Mouse (Mus musculus) neural tube, embryonic 12.5 days (tissue): Measurements from ENCODE around the gene Clec16a. TPM values are rescaled to one million over a fixed set of nuclear protein-coding genes. Genes with fewer than 3 reads are reported as not detected.

Experiments
- ATAC-seq: fragments of 200-750 bp; cut with Nextera tagmentation; 2 replicates; pipeline ENCODE4 v1.8.0; 2017; ENCODE audit warnings: low read depth, mild to moderate bottlenecking, moderate TSS enrichment, moderate library complexity; ENCODE audit not compliant: low FRiP score
- H3K27ac ChIP-seq: fragments of 300-500 bp; sonication (generic); 2 replicates; pipeline ENCODE4 v1.5.1; 2016
- H3K27me3 ChIP-seq: fragments of 300-500 bp; sonication (generic); replicated peaks from 2 replicates; pipeline ENCODE4 v1.6.1; 2016; ENCODE audit warnings: mild to moderate bottlenecking
- H3K36me3 ChIP-seq: fragments of 300-500 bp; sonication (generic); 2 replicates; pipeline ENCODE4 v1.6.1; 2016; ENCODE audit warnings: mild to moderate bottlenecking
- H3K4me1 ChIP-seq: fragments of 300-500 bp; sonication (generic); 2 replicates; pipeline ENCODE4 v1.6.1; 2016
- H3K4me2 ChIP-seq: fragments of 300-500 bp; sonication (generic); replicated peaks from 2 replicates; pipeline ENCODE4 v1.6.1; 2016; ENCODE audit warnings: mild to moderate bottlenecking
- H3K4me3 ChIP-seq: fragments of 300-500 bp; sonication (generic); 2 replicates; pipeline ENCODE4 v1.5.1; 2016
- H3K9ac ChIP-seq: fragments of 300-500 bp; sonication (generic); 2 replicates; pipeline ENCODE4 v1.6.1; 2016; ENCODE audit warnings: mild to moderate bottlenecking
- H3K9me3 ChIP-seq: fragments of 300-500 bp; sonication (generic); 2 replicates; pipeline ENCODE4 v1.6.1; 2016; ENCODE audit warnings: mild to moderate bottlenecking
- WGBS: fragments of 180-500 bp; shearing (Covaris S2); methylation state at CpG from one replicate; pipeline ENCODE4 v1.1.7; 2016; 5-methylcytosine and 5-hydroxymethylcytosine counted together
- polyA plus RNA-seq: library from polyadenylated mRNA; unstranded; fragments of >200 nt; fragmentation: Nextera tagmentation; extraction: Ambion mirVana; gene quantifications from 2 replicates; pipeline ENCODE4 v1.2.1, GENCODE M21; 2016

The Clec16a gene
- polyA plus RNA-seq, 1 experiment from 2014 or later: 57.2 TPM

GRCm38 (mm10) chr16:10540763-10541597 lies 4.2 kb upstream of the Clec16a start:
- 75% methylated on average over 16 of the region's 16 CpGs for WGBS
- no peaks in the 10 kb centered on the region for H3K27me3 ChIP-seq
- peaks cover 38% of the 10 kb centered on the region for H3K4me1 ChIP-seq
- peak overlapping the region; percentile 92 for H3K9ac ChIP-seq
- peak overlapping the region; percentile 85 for H3K4me3 ChIP-seq
- H3K9me3 ChIP-seq: no peaks in the 10 kb centered on the region
- H3K36me3 ChIP-seq: no peaks in the 10 kb centered on the region
- peak overlapping the region; percentile 79 for H3K4me2 ChIP-seq
- no peak overlapping the region for H3K27ac ChIP-seq
- ATAC-seq: no peak

- ATAC-seq: no peak
- Histone ChIP-seq H3K36me3 (no peaks in the 10 kb centered on the region), H3K4me3 (peak overlapping the region; percentile 85), H3K27me3 (no peaks in the 10 kb centered on the region), H3K4me1 (peaks cover 44% of the 10 kb centered on the region), H3K4me2 (peak overlapping the region; percentile 79), H3K9ac (peak overlapping the region; percentile 92), H3K27ac (no peak overlapping the region), H3K9me3 (no peaks in the 10 kb centered on the region)
- WGBS: 38% methylated on average over 7 of the region's 7 CpGs
Observed at GRCm38 (mm10) chr16:10541598-10541930, 3.6 kb upstream of the Clec16a start.

- Histone ChIP-seq H3K27ac (0 out of 2 replicates have a peak overlapping the region, but pooled peaks have one; percentile 64), H3K27me3 (no peaks in the 10 kb centered on the region), H3K4me3 (peak overlapping the region; percentile 85), H3K4me2 (peak overlapping the region; percentile 79), H3K9me3 (no peaks in the 10 kb centered on the region), H3K36me3 (no peaks in the 10 kb centered on the region), H3K9ac (peak overlapping the region; percentile 92), H3K4me1 (peaks cover 48% of the 10 kb centered on the region)
- peak; percentile 21 for ATAC-seq
- WGBS: 5% methylated on average over 22 of the region's 22 CpGs
Observed at GRCm38 (mm10) chr16:10542266-10542665, 2.9 kb upstream of the Clec16a start.

GRCm38 (mm10) chr16:10542698-10543365 lies 2.3 kb upstream of the Clec16a start, which contains the start of gene Dexi:
Gene Dexi (minus strand): TSS chr16:10543054.
- Histone ChIP-seq H3K4me2 (peak within 1 kb of the TSS; percentile 79), H3K27ac (peak within 1 kb of the TSS; percentile 64; the same call in 1 of the 2 replicates), H3K9ac (peak within 1 kb of the TSS; percentile 92), H3K4me1 (peaks cover 52% of the 10 kb centered on the region), H3K9me3 (no peaks in the 10 kb centered on the region), H3K4me3 (peak within 1 kb of the TSS; percentile 85), H3K27me3 (no peaks in the 10 kb centered on the region), H3K36me3 (no peaks in the 10 kb centered on the region)
- WGBS: under 1% methylated on average over 61 of the region's 61 CpGs
- ATAC-seq: peak; percentile 93

GRCm38 (mm10) chr16:10546865-10547264 lies 1.7 kb downstream of the Clec16a start:
- ATAC-seq: no peak
- Histone ChIP-seq H3K36me3 (no peaks in the 10 kb centered on the region), H3K9me3 (no peaks in the 10 kb centered on the region), H3K4me3 (no peak overlapping the region), H3K4me1 (peaks cover 22% of the 10 kb centered on the region), H3K9ac (no peak overlapping the region), H3K27ac (no peak overlapping the region), H3K4me2 (peak overlapping the region; percentile 67; the same call in 1 of the 2 replicates), H3K27me3 (no peaks in the 10 kb centered on the region)
- WGBS: 68% methylated on average over 3 of the region's 3 CpGs

GRCm38 (mm10) chr16:10548938-10549337 lies 3.8 kb downstream of the Clec16a start:
- Histone ChIP-seq H3K36me3 (no peaks in the 10 kb centered on the region), H3K4me1 (peaks cover 17% of the 10 kb centered on the region), H3K9ac (no peak overlapping the region), H3K27me3 (no peaks in the 10 kb centered on the region), H3K4me3 (no peak overlapping the region), H3K9me3 (no peaks in the 10 kb centered on the region), H3K27ac (no peak overlapping the region), H3K4me2 (no peak overlapping the region)
- WGBS: 70% methylated on average over 3 of the region's 3 CpGs
- no peak for ATAC-seq

- Histone ChIP-seq H3K36me3 (no peaks in the 10 kb centered on the region), H3K4me1 (peaks cover 17% of the 10 kb centered on the region), H3K27me3 (no peaks in the 10 kb centered on the region), H3K9ac (no peak overlapping the region), H3K4me3 (no peak overlapping the region), H3K9me3 (no peaks in the 10 kb centered on the region), H3K27ac (no peak overlapping the region), H3K4me2 (no peak overlapping the region)
- ATAC-seq: no peak
- WGBS: 80% methylated on average over 2 of the region's 2 CpGs
Observed at GRCm38 (mm10) chr16:10549600-10549999, 4.5 kb downstream of the Clec16a start.

- no peaks in the 10 kb centered on the region for H3K36me3 ChIP-seq
- no peak overlapping the region for H3K4me2 ChIP-seq
- H3K27ac ChIP-seq: no peak overlapping the region
- H3K9ac ChIP-seq: no peak overlapping the region
- H3K4me1 ChIP-seq: peaks cover 8% of the 10 kb centered on the region
- H3K9me3 ChIP-seq: no peaks in the 10 kb centered on the region
- H3K27me3 ChIP-seq: no peaks in the 10 kb centered on the region
- WGBS: 91% methylated on average over 4 of the region's 4 CpGs
- no peak for ATAC-seq
- H3K4me3 ChIP-seq: no peak overlapping the region
Observed at GRCm38 (mm10) chr16:10551592-10551991, 6.5 kb downstream of the Clec16a start.

GRCm38 (mm10) chr16:10553858-10554257 lies 8.7 kb downstream of the Clec16a start:
- H3K9ac ChIP-seq: no peak overlapping the region
- H3K36me3 ChIP-seq: no peaks in the 10 kb centered on the region
- H3K4me2 ChIP-seq: no peak overlapping the region
- 97% methylated on average over 2 of the region's 2 CpGs for WGBS
- no peaks in the 10 kb centered on the region for H3K4me1 ChIP-seq
- no peak overlapping the region for H3K4me3 ChIP-seq
- H3K27ac ChIP-seq: no peak overlapping the region
- H3K9me3 ChIP-seq: no peaks in the 10 kb centered on the region
- ATAC-seq: no peak
- H3K27me3 ChIP-seq: no peaks in the 10 kb centered on the region

- no peaks in the 10 kb centered on the region for H3K4me1 ChIP-seq
- 92% methylated on average over 8 of the region's 8 CpGs for WGBS
- H3K36me3 ChIP-seq: peaks cover 17% of the 10 kb centered on the region
- no peak overlapping the region for H3K4me3 ChIP-seq
- no peak for ATAC-seq
- H3K9me3 ChIP-seq: no peaks in the 10 kb centered on the region
- no peak overlapping the region for H3K9ac ChIP-seq
- no peak overlapping the region for H3K27ac ChIP-seq
- H3K27me3 ChIP-seq: no peaks in the 10 kb centered on the region
- H3K4me2 ChIP-seq: no peak overlapping the region
Observed at GRCm38 (mm10) chr16:10559991-10560390, 14.9 kb downstream of the Clec16a start.

GRCm38 (mm10) chr16:10565278-10565885 lies 20.2 kb downstream of the Clec16a start:
- Histone ChIP-seq H3K9me3 (no peaks in the 10 kb centered on the region), H3K27ac (no peak overlapping the region), H3K36me3 (peaks cover 38% of the 10 kb centered on the region), H3K4me3 (no peak overlapping the region), H3K9ac (no peak overlapping the region), H3K4me2 (no peak overlapping the region), H3K27me3 (no peaks in the 10 kb centered on the region), H3K4me1 (0 out of 2 replicates have a peak, but pooled peaks cover 6% of the 10 kb centered on the region)
- WGBS: 38% methylated on average over 4 of the region's 4 CpGs
- ATAC-seq: 0 out of 2 replicates have a peak, but pooled peaks have one; percentile 56

GRCm38 (mm10) chr16:10567153-10567552 lies 22.0 kb downstream of the Clec16a start:
- H3K9ac ChIP-seq: no peak overlapping the region
- 0 out of 2 replicates have a peak, but pooled peaks cover 6% of the 10 kb centered on the region for H3K4me1 ChIP-seq
- H3K9me3 ChIP-seq: no peaks in the 10 kb centered on the region
- H3K36me3 ChIP-seq: peaks cover 47% of the 10 kb centered on the region
- no peak for ATAC-seq
- 94% methylated on average over 4 of the region's 4 CpGs for WGBS
- H3K27ac ChIP-seq: no peak overlapping the region
- no peak overlapping the region for H3K4me2 ChIP-seq
- H3K27me3 ChIP-seq: no peaks in the 10 kb centered on the region
- no peak overlapping the region for H3K4me3 ChIP-seq
